Mouse (Mus musculus) thymus, postnatal 0 days (tissue): ENCODE data around the gene Uqcc1. TPM values are rescaled to one million over a fixed set of nuclear protein-coding genes. Genes with fewer than 3 reads are reported as not detected.
"Not testable (repeated sequence)": the region's sequence is repeated elsewhere in the genome, so short reads cannot be mapped to it uniquely, and the experiment has no call there.

Experiments used
- DNase-seq: peaks from one replicate; pipeline ENCODE4 v3.0.0-alpha.2; 2015; ENCODE audit warnings: low spot score
- polyA plus RNA-seq: library from polyadenylated mRNA; unstranded; fragments of >200 nt; fragmentation: Nextera tagmentation; extraction: Ambion mirVana; gene quantifications from 2 replicates; pipeline ENCODE4 v1.2.1, GENCODE M21; 2015

The Uqcc1 gene
- polyA plus RNA-seq, 1 experiment from 2014 or later, result 58.2 TPM

DNA sequence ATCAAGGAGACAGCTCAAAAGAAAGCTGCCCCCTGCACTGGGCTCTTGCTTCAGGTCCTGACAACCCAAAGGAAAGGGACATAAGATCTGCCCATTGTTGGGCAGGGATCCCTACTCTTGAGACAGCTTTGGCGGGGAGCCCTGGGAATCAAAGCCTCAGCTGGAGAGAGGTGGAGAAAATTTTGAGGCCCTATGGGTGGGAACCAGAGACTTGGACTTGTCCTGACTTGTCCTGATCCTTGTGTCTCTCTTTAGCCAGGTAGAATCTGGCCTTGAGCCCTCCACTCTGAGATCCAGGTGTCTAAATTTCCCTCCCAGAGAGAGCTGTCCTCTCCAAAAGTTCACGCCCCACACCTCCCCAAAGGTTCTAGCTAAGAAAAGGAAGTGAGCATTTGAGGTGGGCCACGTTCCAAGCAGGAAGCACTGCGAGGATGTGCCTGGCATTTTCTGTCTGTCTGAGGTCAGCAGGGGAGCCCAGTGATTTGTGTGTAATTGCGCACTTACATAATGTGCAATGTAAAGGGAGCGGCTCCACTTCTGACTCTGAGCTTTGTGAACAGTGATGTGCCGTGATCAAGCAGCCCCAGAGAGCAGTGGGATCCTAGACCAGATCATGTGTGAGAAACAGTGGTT is 9.9 kb upstream of the Uqcc1 start:
- DNase-seq, result no peak

DNA sequence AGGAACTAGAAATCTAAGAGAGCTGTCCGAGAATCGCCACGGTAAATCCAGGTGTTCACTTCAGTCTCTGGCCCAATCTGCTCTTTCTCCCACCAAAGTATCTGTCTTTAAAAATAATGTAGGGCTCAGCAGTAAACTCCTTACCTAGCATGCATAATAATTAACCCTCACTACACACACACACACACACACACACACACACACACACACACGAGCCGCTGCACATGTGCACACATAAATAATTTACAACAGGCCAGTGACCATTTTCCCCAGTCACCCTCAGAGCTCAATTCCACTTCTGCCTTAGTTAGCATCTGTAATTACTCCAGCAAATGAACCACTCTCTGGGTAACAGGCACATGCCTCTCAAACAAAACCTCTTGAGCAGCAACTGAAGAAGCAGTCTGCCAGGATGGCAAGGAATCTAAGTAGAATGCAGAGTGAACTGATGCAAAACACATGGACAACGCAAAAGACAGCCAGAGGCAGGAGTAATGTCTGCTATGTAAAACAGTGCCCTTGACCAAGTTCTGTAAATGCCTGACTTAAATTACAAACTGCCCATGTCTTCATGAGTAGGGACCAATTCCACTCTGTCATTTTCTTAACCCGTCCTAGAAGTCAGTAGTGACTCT is 1.3 kb downstream of the Uqcc1 start:
- no peak for DNase-seq

DNA sequence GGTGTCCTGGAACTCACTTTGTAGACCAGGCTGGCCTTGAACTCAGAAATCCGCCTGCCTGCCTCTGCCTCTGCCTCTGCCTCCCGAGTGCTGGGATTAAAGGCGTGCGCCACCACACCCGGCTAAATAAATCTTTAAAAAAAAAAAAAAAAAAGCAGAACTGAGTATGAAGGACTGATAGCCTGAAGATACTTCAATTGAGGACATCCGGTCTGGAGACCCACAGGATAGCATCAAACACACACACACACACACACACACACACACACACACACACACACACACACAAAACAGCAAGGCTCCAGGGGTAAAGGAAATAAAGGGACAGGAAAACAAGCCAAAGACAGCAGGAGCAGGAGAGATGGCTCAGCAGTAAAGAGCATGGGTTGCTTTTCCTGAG is 4.9 kb downstream of the Uqcc1 start:
- DNase-seq, result not testable (repeated sequence)

DNA sequence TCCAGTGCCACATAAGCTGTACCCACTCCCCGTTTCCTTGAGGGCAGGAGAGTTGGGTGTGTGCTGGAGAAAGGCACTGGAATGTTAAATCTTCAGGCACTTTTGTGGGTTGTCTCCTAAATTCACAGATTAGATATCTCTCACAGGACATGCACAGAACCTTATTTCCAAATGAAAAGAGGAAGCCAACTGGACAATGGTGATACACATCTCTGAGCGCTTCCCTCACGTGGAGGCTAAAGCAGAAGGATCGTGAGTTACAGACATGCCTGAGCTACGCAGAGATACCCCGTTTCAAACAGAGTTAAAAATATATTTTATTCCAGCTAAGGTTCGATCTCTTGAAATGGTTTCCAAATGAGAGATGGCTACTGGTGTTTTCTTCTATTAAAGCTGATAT is 7.0 kb downstream of the Uqcc1 start:
- DNase-seq, result no peak

DNA sequence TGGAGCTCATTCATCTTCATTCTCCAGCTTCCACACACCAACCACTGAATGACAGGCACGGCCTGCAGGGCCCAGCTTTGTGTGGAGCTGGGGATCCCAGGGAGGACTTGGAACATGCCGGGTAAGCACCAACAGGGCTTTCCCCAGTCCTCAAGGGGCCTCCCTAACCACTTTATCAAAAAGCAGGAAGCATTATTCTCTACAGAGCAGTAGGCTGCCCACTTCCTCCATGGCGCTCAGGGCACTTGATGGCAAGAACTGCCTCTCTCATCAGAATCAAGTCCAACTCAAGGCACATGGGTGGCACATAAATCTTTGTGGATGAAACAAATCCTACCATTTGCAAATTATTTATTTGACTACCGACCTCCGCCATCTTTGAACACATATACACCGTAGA is 15.4 kb downstream of the Uqcc1 start:
- DNase-seq, result no peak

DNA sequence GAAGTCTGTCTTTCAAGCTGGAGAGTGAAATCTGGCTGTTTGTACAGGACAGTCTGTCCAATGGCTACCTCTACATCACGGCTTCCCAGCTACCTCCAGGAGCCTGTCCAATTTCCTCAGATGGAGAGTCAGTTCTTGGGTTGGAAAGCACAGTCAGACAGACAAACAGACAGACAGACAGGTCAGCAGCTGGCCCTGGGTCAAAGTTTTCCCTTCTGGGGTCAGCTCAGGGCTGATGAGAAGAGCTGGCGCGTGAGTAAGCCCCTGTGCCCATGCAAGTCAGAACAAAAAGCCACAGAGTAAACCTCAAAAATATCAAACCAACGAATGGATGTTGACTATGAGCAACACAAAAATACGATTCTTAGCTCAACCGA is 26.5 kb downstream of the Uqcc1 start:
- DNase-seq, result no peak

DNA sequence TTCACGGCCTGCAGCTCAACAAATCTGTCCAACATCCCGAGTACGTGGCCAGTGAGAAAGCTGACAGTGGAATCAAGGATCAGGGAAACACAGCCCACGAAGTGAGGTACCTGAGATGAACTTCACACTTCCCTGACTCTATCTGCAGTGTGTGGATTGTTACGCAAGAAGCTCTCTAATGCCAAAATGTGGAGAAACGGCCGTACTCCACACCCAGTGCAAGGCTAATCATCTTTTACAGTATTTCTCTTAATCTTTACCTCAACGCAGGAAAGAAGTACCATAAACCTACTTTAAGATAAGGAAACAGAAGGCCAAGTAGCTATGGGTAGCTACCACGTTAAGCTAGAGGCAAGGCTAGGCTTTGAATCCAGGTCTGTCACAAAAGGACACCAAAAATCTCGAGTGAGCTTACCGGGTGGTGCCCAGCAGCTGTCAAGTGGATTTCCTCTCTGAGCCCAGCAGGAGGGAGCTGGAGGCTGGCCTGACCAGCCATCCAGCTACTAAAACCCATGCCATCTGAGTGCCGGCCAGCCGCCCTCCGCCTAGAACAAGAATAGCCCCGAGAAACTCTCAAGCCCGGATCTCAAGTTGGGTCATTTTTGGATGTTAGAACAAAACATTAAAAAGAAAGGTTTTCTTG is 27.0 kb downstream of the Uqcc1 start:
- no peak for DNase-seq

DNA sequence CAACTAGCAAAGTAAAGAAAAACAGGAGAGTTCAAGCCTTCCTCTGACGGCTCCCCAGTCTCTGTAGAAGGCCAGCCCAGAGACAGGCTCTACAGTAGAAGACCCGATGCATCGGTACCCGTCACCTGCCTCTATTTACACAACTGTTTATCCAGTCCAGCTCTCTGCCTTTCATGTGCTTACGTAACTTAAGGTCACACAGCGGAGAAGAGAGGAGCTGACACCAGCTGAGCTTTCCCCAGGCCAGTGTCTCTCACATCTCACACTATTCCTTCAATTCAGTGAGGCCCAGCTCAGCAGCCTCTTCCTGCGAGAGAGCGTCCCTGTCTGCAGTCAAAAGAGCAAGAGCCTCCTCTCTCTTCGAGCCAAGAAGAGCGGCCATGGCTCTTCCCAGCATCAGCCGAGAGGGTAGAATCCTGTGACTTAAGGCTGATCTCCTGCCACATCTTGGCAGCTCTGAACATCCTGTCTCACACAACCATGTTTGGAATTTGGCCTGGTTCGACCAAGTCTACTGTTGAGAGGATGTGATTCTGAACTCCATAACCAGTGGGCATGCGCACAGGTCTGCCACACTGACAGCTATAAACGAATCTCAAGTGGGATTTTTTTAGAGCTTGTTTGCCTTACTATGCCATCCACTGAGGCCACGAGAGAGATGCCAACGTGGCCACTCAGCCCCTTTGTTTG is 34.9 kb downstream of the Uqcc1 start:
- DNase-seq, result no peak

DNA sequence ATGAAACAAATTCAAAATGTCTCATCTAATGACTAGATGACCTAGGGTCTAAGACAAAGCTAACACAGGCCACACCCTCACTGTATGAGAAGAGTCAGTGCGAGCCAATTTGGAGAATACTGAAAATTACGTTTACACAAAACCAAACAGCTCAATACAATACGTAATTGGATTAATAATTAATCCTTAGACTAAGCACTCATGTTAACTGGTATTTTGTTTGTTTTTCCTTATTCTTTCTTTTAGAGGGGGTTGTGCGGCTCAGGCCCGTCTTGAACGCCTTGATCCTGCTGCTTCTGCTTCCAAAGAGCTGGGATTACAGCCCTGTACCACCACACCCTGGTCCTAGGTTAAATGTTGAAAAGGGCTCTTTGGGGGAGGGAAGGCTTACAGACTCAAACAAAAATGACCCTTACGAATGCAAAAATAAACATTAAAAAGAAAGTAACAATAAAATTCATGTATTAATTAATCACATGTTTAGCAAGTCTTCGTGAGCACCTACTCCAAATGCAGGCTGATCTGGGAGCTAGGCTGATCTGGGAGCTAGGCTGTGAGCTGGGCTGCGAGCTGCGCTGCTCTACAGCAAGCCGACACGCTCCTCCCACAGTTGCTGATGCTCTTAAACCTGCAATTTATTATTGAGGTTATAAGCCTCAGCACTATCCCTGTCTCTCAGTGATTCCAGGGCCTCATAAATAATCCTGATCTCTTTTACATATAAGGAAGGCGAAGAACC is 35.6 kb downstream of the Uqcc1 start:
- no peak for DNase-seq

DNA sequence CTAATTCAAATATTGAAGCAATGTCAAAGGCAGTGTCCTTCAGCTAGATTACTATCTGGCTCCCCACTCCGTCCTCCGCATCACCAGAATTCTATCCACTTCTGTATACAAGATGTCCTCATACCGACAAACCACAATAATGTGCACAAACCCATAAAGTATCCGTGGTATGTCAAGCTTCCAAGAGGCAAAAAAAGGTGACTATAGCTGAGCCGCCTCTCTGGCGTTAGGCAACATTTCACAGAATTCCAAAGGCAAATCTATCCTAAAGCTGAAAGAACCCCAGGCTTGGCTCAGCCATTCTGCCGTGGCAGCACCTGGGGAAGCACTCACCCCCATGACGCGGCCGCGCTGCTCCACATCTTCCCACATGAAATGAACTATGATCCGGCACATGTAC is 43.3 kb downstream of the Uqcc1 start:
- no peak for DNase-seq

DNA sequence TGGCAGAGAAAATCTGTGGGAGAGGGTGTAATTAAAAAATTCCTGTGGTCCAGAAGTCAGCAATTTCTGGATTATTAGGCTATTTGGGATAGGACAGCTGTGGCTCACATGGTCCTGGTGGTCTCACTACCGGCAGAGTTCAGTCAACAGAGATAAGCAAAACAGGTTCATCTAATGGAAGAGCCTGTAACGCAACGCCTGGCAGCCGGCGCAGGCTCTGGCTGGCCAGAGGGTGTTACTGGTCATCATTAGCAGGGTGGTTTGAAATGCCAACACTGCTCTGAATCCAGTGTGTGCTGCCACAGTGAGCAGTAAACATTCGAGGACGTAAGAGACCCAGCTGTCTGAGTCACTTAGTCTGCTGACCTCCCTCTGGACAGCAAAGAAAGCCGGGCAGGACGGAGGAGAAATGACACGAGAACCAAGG is 44.8 kb downstream of the Uqcc1 start:
- no peak for DNase-seq

DNA sequence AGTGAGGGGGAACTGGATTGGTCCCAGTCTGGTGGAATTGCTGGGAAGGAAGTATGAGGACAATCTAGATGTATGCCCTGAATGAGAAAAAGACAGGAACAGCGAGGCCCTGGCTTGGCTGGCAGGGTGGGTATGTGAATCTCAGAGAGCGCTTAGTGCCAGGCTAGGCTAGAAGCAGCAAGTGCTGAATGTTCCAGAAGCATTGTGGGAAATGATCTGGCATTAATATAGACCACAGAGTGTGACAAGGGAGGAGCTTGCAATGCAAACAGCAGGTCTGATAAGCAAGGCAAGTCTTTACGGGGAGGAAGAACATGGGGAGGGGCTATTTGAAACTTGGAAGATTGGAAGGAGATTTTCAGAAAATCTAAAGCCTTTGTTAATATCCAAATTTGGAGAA is 48.0 kb downstream of the Uqcc1 start:
- DNase-seq, result no peak

DNA sequence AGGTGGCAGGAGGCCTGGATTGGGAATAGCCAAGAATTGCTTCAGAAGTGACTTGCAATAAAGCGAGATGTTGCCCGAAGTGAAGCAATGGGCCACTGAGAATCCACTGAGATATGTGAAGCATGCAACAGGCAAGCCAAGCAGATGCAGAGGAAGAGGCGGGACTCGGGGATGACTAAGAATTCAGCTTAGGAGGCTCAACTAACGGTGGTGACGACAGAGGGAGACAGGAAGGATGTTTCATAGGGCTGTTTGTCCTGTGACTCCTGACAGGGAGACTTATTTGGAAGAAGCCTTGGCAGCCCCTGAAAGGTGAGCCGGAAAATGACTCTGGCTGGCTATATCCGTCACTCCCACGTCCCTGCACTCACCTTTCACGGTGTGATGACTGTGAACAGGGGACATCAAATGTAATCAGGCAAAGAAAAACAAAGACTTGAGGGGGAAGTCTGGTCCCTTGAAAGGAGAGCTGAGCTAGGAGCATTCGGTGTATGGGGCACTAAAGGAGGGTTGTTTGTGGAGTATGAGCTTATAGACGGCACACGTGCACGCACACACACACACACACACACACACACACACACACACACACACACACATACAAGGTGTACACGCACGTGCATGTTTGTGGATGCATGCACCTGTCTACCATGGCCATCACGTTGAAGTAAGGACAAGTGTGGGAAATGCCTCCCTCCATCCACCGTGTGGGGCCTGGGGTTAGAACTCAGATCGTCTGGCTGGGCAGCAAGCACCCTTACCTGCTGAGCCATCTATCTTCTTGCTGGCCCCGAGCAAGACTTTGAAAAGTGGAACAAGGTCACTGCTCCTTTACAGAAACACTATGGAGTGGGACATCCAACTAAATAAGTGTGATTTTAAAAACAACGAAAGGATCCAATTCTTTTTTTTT is 50.9 kb downstream of the Uqcc1 start:
- no peak for DNase-seq

DNA sequence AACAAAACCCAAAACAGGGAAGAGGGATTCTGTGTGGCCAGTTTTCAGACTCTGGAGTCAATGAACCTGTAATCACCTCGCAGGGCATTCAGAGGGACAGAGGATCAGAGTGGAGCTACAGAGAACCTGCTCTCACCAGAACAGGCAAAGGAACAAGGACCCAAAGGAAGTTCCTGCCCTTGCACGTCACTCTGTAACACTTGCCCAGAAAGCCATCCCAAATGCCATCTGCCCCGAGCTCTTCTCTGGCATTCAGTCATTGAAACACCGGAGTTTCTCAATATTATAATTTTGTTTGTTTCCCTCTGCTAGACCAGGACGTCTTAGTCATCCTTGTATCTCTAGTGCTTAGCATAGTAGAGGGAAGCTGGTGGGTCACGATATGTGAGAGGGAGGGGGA is 56.5 kb downstream of the Uqcc1 start:
- DNase-seq, result no peak

DNA sequence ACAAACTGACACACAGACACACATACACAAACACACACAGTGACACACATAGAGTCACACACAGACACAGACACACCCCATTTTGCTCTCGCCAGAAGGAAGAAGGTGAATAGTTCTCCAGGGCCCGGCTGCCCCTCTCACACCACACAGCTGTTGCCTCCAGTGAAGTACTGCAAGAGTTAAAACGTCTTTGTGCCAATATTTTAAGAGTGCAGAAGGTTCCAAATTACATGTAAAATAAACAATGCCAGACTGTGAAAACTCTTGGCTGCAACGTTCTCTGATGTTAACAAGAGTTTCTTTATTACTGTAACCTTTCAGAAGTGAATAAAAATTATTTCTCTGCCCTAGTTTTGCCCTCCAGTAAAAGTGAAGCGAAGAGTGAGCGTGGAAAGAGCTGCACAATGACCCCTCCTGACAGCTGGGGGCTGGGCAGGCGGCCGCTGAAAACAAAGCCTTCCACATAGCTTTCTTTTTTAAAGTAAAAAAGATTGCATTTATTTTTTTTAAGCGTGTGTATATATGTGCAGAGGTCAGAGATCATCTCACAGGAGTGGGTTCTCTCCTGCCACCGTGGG is 57.1 kb downstream of the Uqcc1 start:
- no peak for DNase-seq

DNA sequence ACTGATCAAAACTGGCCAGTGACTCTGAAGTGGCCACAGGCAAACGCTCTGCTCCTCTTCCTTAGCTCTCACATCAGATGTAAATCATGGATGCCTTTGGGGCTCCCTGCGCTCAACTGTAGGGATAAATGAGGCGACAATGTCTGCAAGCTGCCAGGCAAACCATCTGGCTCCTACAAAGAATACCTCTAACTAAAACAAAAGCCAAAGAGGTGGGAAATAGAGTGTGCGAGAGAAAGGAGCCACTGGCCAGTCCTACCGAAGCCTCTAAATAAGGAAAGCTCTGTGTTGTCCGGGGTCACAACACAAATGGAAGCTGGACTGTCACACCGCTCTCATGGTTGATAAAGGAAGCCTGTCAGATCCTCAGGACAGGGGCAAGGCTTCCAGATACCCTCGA is 57.6 kb downstream of the Uqcc1 start:
- no peak for DNase-seq

DNA sequence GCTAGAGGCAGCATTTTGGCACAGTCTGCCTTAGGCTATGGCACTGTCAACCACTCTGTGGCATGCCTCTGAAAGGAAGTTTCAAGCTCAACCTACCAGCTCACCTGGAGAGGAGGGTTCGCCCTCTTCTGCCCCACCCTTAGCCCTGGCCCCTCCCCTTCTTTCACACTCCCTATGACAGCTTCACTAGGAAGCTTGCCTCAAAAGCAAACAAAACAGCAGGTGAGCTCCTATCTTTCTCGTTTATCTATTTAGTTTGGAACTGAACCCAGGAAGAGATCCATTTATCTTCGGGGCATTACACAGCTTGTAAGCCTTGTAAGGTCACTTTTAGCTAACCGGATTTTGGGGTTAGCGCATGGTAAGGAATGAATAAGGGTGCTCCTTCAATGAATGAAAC is 60.3 kb downstream of the Uqcc1 start:
- DNase-seq, result no peak

DNA sequence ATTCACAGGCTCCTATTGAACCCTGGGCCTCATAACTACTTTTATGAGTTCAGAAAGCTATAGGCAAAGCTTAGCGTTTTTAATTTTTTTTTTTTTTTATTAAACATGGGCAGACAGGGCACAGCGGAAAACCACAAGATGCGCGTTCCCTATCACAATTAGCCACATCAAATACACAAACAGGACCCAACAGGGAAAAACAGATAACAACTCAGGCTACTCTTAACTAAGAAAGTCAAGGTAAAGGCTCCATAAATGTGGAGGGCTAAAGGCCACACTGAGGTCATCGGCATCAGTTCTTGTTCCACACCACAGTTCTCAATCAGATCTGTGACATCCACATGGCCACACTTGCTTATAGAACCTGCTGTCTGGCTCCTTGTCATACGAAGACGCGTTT is 61.8 kb downstream of the Uqcc1 start:
- no peak for DNase-seq

DNA sequence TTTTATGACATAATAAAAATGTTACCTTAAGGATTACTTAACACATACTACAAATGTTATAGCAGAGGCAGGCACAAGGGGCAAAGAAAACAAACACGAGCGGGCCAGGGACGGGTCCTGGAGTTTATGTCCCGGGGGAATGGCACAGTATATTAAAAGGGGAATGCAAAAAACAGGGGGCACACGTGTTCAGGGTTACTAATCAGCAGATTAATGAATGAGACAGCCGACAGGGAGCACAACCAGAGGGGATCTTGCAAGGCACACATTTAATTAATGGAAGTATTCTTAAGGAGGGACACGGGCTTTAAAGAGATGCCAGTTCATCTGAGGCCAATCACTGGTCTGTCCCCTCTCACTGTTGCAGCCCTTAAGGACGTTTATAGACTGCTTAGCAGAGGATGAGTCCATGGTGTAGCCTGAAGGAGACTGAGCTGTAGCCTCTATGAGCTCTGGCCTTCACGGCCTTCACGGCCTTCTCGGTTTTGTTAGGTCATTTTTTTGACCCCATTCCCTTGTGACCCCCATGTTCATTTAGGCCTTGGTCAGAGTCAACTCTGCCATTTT is 66.7 kb downstream of the Uqcc1 start:
- DNase-seq, result no peak
